Mouse (Mus musculus) CH12.LX (cell line): Measurements from ENCODE around the gene Fermt2. TPM values are rescaled to one million over a fixed set of nuclear protein-coding genes. Genes with fewer than 3 reads are reported as not detected.

Source experiments
- DNase-seq: peaks from one replicate; pipeline ENCODE4 v3.0.0-alpha.2; 2013; ENCODE audit errors: extremely low read depth
- H3K27ac ChIP-seq: 2 replicates; pipeline ENCODE4 v1.5.1; 2012; ENCODE audit warnings: low read depth, mild to moderate bottlenecking, control low read depth, moderate library complexity; ENCODE audit not compliant: insufficient read depth
- H3K27me3 ChIP-seq: replicated peaks from 2 replicates; pipeline ENCODE3; 2012; ENCODE audit warnings: inconsistent platforms
- H3K36me3 ChIP-seq, 2 experiments: replicated peaks in 1 of 2; 2 replicates each; pipeline versions ENCODE3 to v1.6.1; 2012; ENCODE audit warnings: inconsistent platforms in 1 of 2, low read length in 1 of 2, mild to moderate bottlenecking in 1 of 2, mixed read lengths in 1 of 2, moderate library complexity in 1 of 2; ENCODE audit not compliant: control insufficient read depth in 1 of 2, insufficient read depth in 1 of 2
- H3K4me1 ChIP-seq, 2 experiments: 2 replicates each; pipeline ENCODE4 v1.6.1; 2012; ENCODE audit warnings: inconsistent platforms in 1 of 2, moderate library complexity in 1 of 2; ENCODE audit not compliant: insufficient read depth in 2 of 2, control insufficient read depth in 1 of 2
- H3K4me2 ChIP-seq: 2 replicates; pipeline ENCODE4 v1.6.1; 2012; ENCODE audit warnings: low read depth, mild to moderate bottlenecking, control low read depth; ENCODE audit not compliant: poor library complexity, insufficient read depth, severe bottlenecking
- H3K4me3 ChIP-seq, 3 experiments: fragments of 150-350 bp in 1 of 3; sonication (generic) in 1 of 3; replicated peaks in 1 of 3; 2 replicates each; pipeline versions ENCODE3 to v1.5.1; 2011 to 2012; ENCODE audit warnings: low read depth in 2 of 3, low read length in 2 of 3, mild to moderate bottlenecking in 2 of 3, moderate library complexity in 2 of 3, control low read depth in 1 of 3, improper control_type of control experiment in 1 of 3, inconsistent platforms in 1 of 3, mixed read lengths in 1 of 3; ENCODE audit not compliant: poor library complexity in 1 of 3
- H3K79me2 ChIP-seq: replicated peaks from 2 replicates; pipeline ENCODE4 v1.6.1; 2012; ENCODE audit warnings: mild to moderate bottlenecking, moderate library complexity; ENCODE audit not compliant: control insufficient read depth, poor library complexity, insufficient read depth, severe bottlenecking; ENCODE audit errors: extremely low read depth
- H3K9ac ChIP-seq: 2 replicates; pipeline ENCODE4 v1.6.1; 2012; ENCODE audit warnings: low read depth, mild to moderate bottlenecking, control low read depth, moderate library complexity; ENCODE audit not compliant: insufficient read depth
- H3K9me3 ChIP-seq: replicated peaks from 2 replicates; pipeline ENCODE3; 2012; ENCODE audit warnings: low read length, inconsistent platforms, mixed read lengths
- ETS1 ChIP-seq: conservative IDR thresholded peaks from 2 replicates; pipeline ENCODE4 v1.6.1; 2012; ENCODE audit warnings: low read depth, mild to moderate bottlenecking, inconsistent platforms, low read length, improper control_type of control experiment, moderate library complexity
- GABPA ChIP-seq: IDR thresholded peaks from 2 replicates; pipeline ENCODE4 v1.6.1; 2012; ENCODE audit warnings: low read depth, low read length, improper control_type of control experiment, inconsistent platforms; ENCODE audit not compliant: insufficient replicate concordance
- IRF4 ChIP-seq: IDR thresholded peaks from 2 replicates; pipeline ENCODE4 v1.6.1; 2014; ENCODE audit warnings: low read depth, mild to moderate bottlenecking, inconsistent platforms, low read length, improper control_type of control experiment
- JUN ChIP-seq: IDR thresholded peaks from 2 replicates; pipeline ENCODE4 v1.6.1; 2011; ENCODE audit warnings: low read depth, mild to moderate bottlenecking, low read length, improper control_type of control experiment, moderate library complexity; ENCODE audit not compliant: insufficient read depth
- KAT2A ChIP-seq: IDR thresholded peaks from 2 replicates; pipeline ENCODE4 v1.6.1; 2012; ENCODE audit warnings: low read length, improper control_type of control experiment, inconsistent platforms; ENCODE audit not compliant: insufficient replicate concordance
- MAFK ChIP-seq: IDR thresholded peaks from 2 replicates; pipeline ENCODE4 v1.6.1; 2011; ENCODE audit warnings: low read length, improper control_type of control experiment; ENCODE audit not compliant: insufficient replicate concordance
- MXI1 ChIP-seq: IDR thresholded peaks from 2 replicates; pipeline ENCODE4 v1.6.1; 2011; ENCODE audit warnings: mild to moderate bottlenecking, low read depth, low read length, improper control_type of control experiment
- MYC ChIP-seq: IDR thresholded peaks from 2 replicates; pipeline ENCODE4 v1.6.1; 2011; ENCODE audit warnings: low read depth, mild to moderate bottlenecking, improper control_type of control experiment, low read length
- NELFE ChIP-seq: IDR thresholded peaks from 2 replicates; pipeline ENCODE4 v1.6.1; 2011; ENCODE audit warnings: low read depth, low read length, improper control_type of control experiment
- NRF1 ChIP-seq: IDR thresholded peaks from 2 replicates; pipeline ENCODE4 v1.6.1; 2014; ENCODE audit warnings: low read depth, mild to moderate bottlenecking, inconsistent platforms, low read length, improper control_type of control experiment, moderate library complexity
- PAX5 ChIP-seq: IDR thresholded peaks from 2 replicates; pipeline ENCODE4 v1.6.1; 2012; ENCODE audit warnings: low read length, inconsistent platforms, mixed read lengths
- RCOR1 ChIP-seq: conservative IDR thresholded peaks from 2 replicates; pipeline ENCODE4 v1.6.1; 2012; ENCODE audit warnings: low read depth, mild to moderate bottlenecking, inconsistent platforms, low read length, improper control_type of control experiment
- SIN3A ChIP-seq: IDR thresholded peaks from 2 replicates; pipeline ENCODE4 v1.6.1; 2012; ENCODE audit warnings: low read length, improper control_type of control experiment, inconsistent platforms
- TBP ChIP-seq: conservative IDR thresholded peaks from 2 replicates; pipeline ENCODE4 v1.6.1; 2011; ENCODE audit warnings: low read depth, low read length, improper control_type of control experiment
- UBTF ChIP-seq: IDR thresholded peaks from 2 replicates; pipeline ENCODE4 v1.6.1; 2012; ENCODE audit warnings: low read depth, mild to moderate bottlenecking, inconsistent platforms, low read length, improper control_type of control experiment, moderate library complexity
- USF2 ChIP-seq: conservative IDR thresholded peaks from 2 replicates; pipeline ENCODE4 v1.6.1; 2011; ENCODE audit warnings: low read depth, low read length, improper control_type of control experiment
- dilution Hi-C: fragments of 300-500 bp; cut with MboI; formaldehyde crosslinking; loops from 2 replicates; pipeline ENCODE4 v1.14.3; 2020; ENCODE audit warnings: low sequenced_read_pairs; ENCODE audit not compliant: extremely low pct_unique_long_range_greater_than_20kb, extremely low pct_ligation_motif_present
- in situ Hi-C: fragments of 300-500 bp; cut with MboI; formaldehyde crosslinking; loops from 3 replicates; pipeline ENCODE4 v1.14.3; 2019; ENCODE audit warnings: low sequenced_read_pairs, low pct_ligation_motif_present, low pct_unique_long_range_greater_than_20kb, mixed read lengths
- polyA plus RNA-seq: library from polyadenylated mRNA; unstranded; fragments of >175 nt; gene quantifications from 2 replicates; pipeline ENCODE4 v1.2.1, GENCODE M21; 2012; ENCODE audit warnings: low read depth; ENCODE audit not compliant: insufficient read length
- total RNA-seq, 2 experiments: library from RNA; depleted of rRNA; stranded (reverse); fragments of 300-350 nt in 1 of 2; fragments of >200 nt in 1 of 2; gene quantifications; 2 replicates each; pipeline ENCODE4 v1.2.3; 2012 to 2014

Fermt2 gene
- total and polyA plus RNA-seq, 3 experiments: 0.41 TPM; not detected in 2

- dilution Hi-C loops: no loop called here
- Histone ChIP-seq H3K4me2 (no peak overlapping the region), H3K4me1 (no peaks in the 10 kb centered on the region), H3K4me3 (no peak overlapping the region), H3K9me3 (no peaks in the 10 kb centered on the region), H3K27ac (no peak overlapping the region), H3K27me3 (no peaks in the 10 kb centered on the region), H3K9ac (no peak overlapping the region), H3K79me2 (no peaks in the 10 kb centered on the region), H3K36me3 (no peaks in the 10 kb centered on the region)
- TF ChIP-seq UBTF (no peak), MAFK (no peak), KAT2A (no peak), NRF1 (no peak), IRF4 (no peak), PAX5 (no peak), JUN (no peak), ETS1 (no peak), SIN3A (no peak), GABPA (no peak), MXI1 (no peak)
- in situ Hi-C loops: no loop called here
- DNase-seq: no peak
Measured at GRCm38 (mm10) chr14:45452861-45453512, 76.9 kb downstream of the Fermt2 start.

- no peaks in the 10 kb centered on the region for H3K79me2 ChIP-seq
- H3K27me3 ChIP-seq: no peaks in the 10 kb centered on the region
- H3K36me3 ChIP-seq: no peaks in the 10 kb centered on the region
- no peak overlapping the region for H3K4me2 ChIP-seq
- dilution Hi-C loops (no loop called here), in situ Hi-C loops (no loop called here)
- H3K9ac ChIP-seq: no peak overlapping the region
- H3K4me1 ChIP-seq: no peaks in the 10 kb centered on the region
- TF ChIP-seq MYC: no peak
- TF ChIP-seq NELFE: no peak
- TF ChIP-seq RCOR1: no peak
- no peak for TF ChIP-seq JUN
- no peak for TF ChIP-seq TBP
- TF ChIP-seq USF2: no peak
- no peaks in the 10 kb centered on the region for H3K9me3 ChIP-seq
- no peak for DNase-seq
- no peak overlapping the region for H3K27ac ChIP-seq
- no peak overlapping the region for H3K4me3 ChIP-seq
Measured at GRCm38 (mm10) chr14:45452148-45452547, 77.8 kb downstream of the Fermt2 start.
